Mouse (Mus musculus) kidney, postnatal 0 days (tissue): ENCODE measurements around the gene Sebox. TPM values are rescaled to one million over a fixed set of nuclear protein-coding genes. Genes with fewer than 3 reads are reported as not detected.
"Not testable (repeated sequence)": the region's sequence is repeated elsewhere in the genome, so short reads cannot be mapped to it uniquely, and the experiment has no call there.

Source experiments
- ATAC-seq: fragments of 200-750 bp; cut with Nextera tagmentation; replicated peaks from 2 replicates; pipeline ENCODE4 v1.8.0; 2017; ENCODE audit warnings: low read depth, moderate number of reproducible peaks, moderate TSS enrichment, moderate library complexity; ENCODE audit not compliant: low FRiP score
- DNase-seq: peaks from one replicate; pipeline ENCODE4 v3.0.0-alpha.2; 2016; ENCODE audit warnings: low spot score
- H3K27ac ChIP-seq: fragments of 300-500 bp; sonication (generic); 2 replicates; pipeline ENCODE4 v1.5.1; 2014; ENCODE audit warnings: mild to moderate bottlenecking
- H3K27me3 ChIP-seq: fragments of 300-500 bp; sonication (generic); 2 replicates; pipeline ENCODE4 v1.6.1; 2014; ENCODE audit warnings: low read length, mixed read lengths; ENCODE audit not compliant: insufficient read depth
- H3K36me3 ChIP-seq: fragments of 300-500 bp; sonication (generic); 2 replicates; pipeline ENCODE4 v1.6.1; 2014; ENCODE audit warnings: low read length, mixed read lengths; ENCODE audit not compliant: insufficient read depth
- H3K4me1 ChIP-seq: fragments of 300-500 bp; sonication (generic); replicated peaks from 2 replicates; pipeline ENCODE4 v1.6.1; 2014; ENCODE audit warnings: antibody characterized with exemption, low read length, mixed read lengths; ENCODE audit not compliant: insufficient read depth
- H3K4me2 ChIP-seq: fragments of 300-500 bp; sonication (generic); 2 replicates; pipeline ENCODE4 v1.6.1; 2014; ENCODE audit warnings: mild to moderate bottlenecking, low read length, moderate library complexity, mixed read lengths
- H3K4me3 ChIP-seq: fragments of 300-500 bp; sonication (generic); replicated peaks from 2 replicates; pipeline ENCODE4 v1.5.1; 2014; ENCODE audit warnings: low read depth, low read length
- H3K9ac ChIP-seq: fragments of 300-500 bp; sonication (generic); 2 replicates; pipeline ENCODE4 v1.6.1; 2014; ENCODE audit warnings: low read depth, low read length
- H3K9me3 ChIP-seq: fragments of 300-500 bp; sonication (generic); replicated peaks from 2 replicates; pipeline ENCODE4 v1.6.1; 2016; ENCODE audit warnings: low read length, inconsistent platforms, mixed read lengths
- CTCF ChIP-seq: IDR thresholded peaks from 2 replicates; pipeline ENCODE4 v1.5.1; 2016; ENCODE audit warnings: antibody characterized with exemption, low read depth, mild to moderate bottlenecking, moderate library complexity
- WGBS: fragments of 180-500 bp; shearing (Covaris S2); extraction: QIAGEN DNeasy Blood & Tissue Kit; methylation state at CpG from one replicate; pipeline ENCODE4 v1.1.7; 2014; 5-methylcytosine and 5-hydroxymethylcytosine counted together
- polyA plus RNA-seq: library from polyadenylated mRNA; unstranded; fragments of >200 nt; fragmentation: Nextera tagmentation; extraction: Ambion mirVana; gene quantifications from 2 replicates; pipeline ENCODE4 v1.2.1, GENCODE M21; 2015

The Sebox gene
- polyA plus RNA-seq, 1 experiment from 2014 or later, result not detected

DNA sequence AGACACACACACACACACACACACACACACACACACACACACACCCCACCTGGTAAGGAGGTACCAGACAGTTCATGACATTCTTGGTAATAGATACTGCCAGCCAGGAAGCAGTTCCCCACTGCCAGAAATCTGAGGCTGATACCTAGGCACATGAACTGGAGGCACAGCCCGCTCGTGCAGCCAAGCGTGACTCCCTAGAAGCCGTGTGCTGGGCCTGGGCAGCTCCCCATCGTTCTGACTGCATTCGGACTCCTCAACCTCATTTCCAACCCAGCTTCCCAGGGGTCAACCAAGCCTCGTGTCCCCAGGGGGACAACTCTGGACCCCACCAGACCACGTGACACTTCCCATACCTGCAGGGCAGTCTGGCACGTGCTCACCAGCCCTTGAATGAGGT lies 25.5 kb downstream of the Sebox start:
- no peak for TF ChIP-seq CTCF
- Histone ChIP-seq H3K4me3 (no peak overlapping the region), H3K27me3 (no peaks in the 10 kb centered on the region), H3K4me2 (no peak overlapping the region), H3K4me1 (peaks cover 8% of the 10 kb centered on the region; the same call in 1 of the 2 replicates), H3K27ac (0 out of 2 replicates have a peak overlapping the region, but pooled peaks have one; percentile 21), H3K9me3 (no peaks in the 10 kb centered on the region), H3K36me3 (peaks cover 50% of the 10 kb centered on the region), H3K9ac (no peak overlapping the region)
- ATAC-seq, result peak; percentile 70
- peak; percentile 73 for DNase-seq
- 46% methylated on average over 9 of the region's 9 CpGs for WGBS

DNA sequence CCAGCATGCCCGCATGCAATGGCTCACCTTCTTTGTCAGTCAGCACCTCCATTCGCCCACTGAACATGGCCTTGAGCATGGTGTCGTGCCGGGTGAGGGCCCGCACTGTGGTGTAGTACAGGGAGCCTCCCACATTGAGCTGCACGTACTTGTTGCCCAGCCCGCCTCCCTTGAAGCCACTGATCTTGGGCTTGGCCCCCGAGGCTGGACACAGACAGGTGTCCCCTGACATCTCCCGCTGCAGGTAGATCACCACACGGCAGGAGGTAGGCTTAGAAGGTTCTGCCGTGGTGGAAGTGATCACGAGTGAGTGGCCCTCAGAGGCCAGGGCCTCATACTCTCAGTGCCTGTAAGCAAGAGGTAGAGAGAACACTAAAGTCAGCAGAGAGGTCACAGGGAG lies 26.8 kb downstream of the Sebox start:
- H3K4me2 ChIP-seq, result no peak overlapping the region
- H3K4me1 ChIP-seq, result peaks cover 14% of the 10 kb centered on the region; the same call in 1 of the 2 replicates
- H3K4me3 ChIP-seq, result no peak overlapping the region
- H3K27me3 ChIP-seq, result no peaks in the 10 kb centered on the region
- H3K36me3 ChIP-seq, result peaks cover 38% of the 10 kb centered on the region
- no peak overlapping the region for H3K9ac ChIP-seq
- H3K9me3 ChIP-seq, result no peaks in the 10 kb centered on the region
- no peak for TF ChIP-seq CTCF
- WGBS, result 76% methylated on average over 12 of the region's 12 CpGs
- ATAC-seq (no peak), DNase-seq (no peak)
- peak overlapping the region; percentile 67; the same call in 1 of the 2 replicates for H3K27ac ChIP-seq

DNA sequence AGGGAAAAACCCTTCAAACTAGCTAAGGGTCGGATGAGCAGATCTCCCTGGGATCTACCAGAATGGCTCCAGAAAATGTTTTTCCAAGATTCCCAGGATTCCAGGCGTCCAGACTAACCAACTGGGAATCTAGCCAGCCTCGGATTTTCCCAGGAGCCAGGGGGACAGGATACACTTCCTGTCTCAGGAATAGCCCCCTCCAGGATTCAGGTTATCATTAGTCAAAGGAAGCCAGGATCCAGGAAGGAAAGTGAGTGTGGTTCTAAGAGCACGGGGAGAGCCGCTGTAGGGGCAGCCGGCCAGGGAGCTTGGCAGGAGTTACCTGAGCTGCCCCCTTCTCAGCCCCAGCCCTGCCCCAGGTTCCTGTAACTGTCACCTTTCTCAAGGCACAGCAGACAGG lies 27.8 kb downstream of the Sebox start:
- no peaks in the 10 kb centered on the region for H3K9me3 ChIP-seq
- DNase-seq (peak; percentile 47), ATAC-seq (no peak)
- no peak for TF ChIP-seq CTCF
- 54% methylated on average over 6 of the region's 6 CpGs for WGBS
- peak overlapping the region; percentile 67 for H3K27ac ChIP-seq
- peaks cover 15% of the 10 kb centered on the region; the same call in 1 of the 2 replicates for H3K4me1 ChIP-seq
- H3K9ac ChIP-seq, result no peak overlapping the region; the same call in 1 of the 2 replicates
- H3K4me2 ChIP-seq, result peak overlapping the region; percentile 2; the same call in 1 of the 2 replicates
- H3K4me3 ChIP-seq, result no peak overlapping the region
- H3K27me3 ChIP-seq, result no peaks in the 10 kb centered on the region
- peaks cover 34% of the 10 kb centered on the region for H3K36me3 ChIP-seq

DNA sequence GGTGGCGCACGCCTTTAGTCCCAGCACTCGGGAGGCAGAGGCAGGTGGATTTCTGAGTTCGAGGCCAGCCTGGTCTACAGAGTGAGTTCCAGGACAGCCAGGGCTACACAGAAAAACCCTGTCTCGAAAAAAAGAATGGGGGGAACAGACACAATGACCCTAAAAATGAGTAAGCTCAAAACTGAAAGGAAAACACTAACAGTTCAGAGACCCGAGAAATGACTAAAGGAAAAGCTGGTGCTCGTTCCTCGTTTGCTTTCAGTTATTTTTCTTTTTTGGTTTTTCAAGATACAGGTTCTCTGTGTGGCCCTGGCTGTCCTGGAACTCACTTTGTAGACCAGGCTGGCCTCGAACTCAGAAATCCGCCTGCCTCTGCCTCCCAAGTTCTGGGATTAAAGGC lies 28.3 kb downstream of the Sebox start:
- 90% methylated on average over 10 of the region's 10 CpGs for WGBS
- ATAC-seq, H3K4me3 ChIP-seq, H3K9ac ChIP-seq, DNase-seq, H3K27me3 ChIP-seq, H3K9me3 ChIP-seq: not testable (repeated sequence)
- H3K4me2 ChIP-seq, result peak overlapping the region; percentile 2; the same call in 1 of the 2 replicates
- H3K4me1 ChIP-seq, result peaks cover 15% of the 10 kb centered on the region; the same call in 1 of the 2 replicates
- H3K27ac ChIP-seq, result peak overlapping the region; percentile 67
- H3K36me3 ChIP-seq, result peaks cover 29% of the 10 kb centered on the region

DNA sequence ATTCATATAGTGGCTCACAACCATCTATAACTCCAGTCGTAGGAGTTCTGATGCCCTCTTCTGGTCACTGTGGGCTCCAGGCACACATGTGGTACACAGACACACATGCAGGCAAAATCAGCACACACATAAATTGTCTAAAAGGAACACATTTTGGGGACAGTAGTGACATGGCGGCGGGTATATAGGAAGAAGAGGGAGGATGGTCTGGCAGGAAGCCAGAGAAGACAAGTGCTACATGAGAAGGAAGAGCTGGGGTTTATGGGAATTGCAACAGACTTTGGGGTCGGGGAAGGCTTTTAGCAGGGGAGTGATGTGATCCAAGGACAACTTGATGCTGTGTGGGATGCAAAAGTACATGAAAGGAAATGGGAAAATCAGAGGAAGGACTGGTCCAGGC lies 31.3 kb downstream of the Sebox start:
- peak; percentile 33; the same call in 1 of the 2 replicates for TF ChIP-seq CTCF

DNA sequence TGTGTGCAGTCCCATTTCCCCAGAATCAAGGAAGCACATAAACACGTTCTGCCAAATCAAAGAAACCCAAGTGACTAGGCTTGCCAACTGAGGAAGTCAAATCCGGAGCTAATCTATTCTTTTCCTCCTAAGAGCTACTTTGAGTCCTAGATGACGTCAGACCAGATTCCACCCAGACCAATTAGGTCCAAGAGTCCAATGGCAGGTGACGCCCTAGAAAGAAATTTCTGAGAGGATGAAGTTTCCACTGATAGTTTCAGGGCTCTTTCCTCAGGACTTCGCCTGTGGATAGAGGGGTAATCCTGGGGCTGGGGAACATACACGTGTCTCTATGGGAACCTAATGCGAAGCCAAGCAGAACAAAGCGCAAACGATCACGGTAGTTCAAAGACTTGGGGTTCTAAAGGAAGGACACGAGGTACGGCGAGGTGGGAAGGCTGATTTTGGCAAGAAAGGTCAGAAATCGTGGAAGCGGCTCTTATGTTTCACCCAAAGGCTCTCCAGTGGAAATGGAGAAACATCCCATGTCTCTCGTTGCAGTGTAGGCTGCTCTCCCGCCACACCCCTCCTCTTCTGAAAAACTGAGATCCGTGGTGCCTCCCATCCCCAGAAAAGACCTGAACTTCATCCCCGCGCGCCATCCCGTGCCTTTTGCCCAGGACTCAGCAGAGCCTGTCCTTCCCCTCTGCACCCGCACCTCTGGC lies 32.3 kb downstream of the Sebox start:
- Histone ChIP-seq H3K4me2 (peak overlapping the region; percentile 68), H3K9ac (peak overlapping the region; percentile 84), H3K27me3 (no peaks in the 10 kb centered on the region), H3K27ac (peak overlapping the region; percentile 89), H3K4me1 (peaks cover 15% of the 10 kb centered on the region), H3K9me3 (no peaks in the 10 kb centered on the region), H3K36me3 (0 out of 2 replicates have a peak, but pooled peaks cover 3% of the 10 kb centered on the region), H3K4me3 (peak overlapping the region; percentile 68)
- peak; percentile 89 for DNase-seq
- ATAC-seq, result no peak
- under 1% methylated on average over 23 of the region's 23 CpGs for WGBS
- no peak for TF ChIP-seq CTCF

More for the DNA sequence above, 31.3 kb downstream of the Sebox start:
- Histone ChIP-seq H3K36me3 (peaks cover 6% of the 10 kb centered on the region; the same call in 1 of the 2 replicates), H3K27me3 (no peaks in the 10 kb centered on the region), H3K9ac (no peak overlapping the region), H3K9me3 (no peaks in the 10 kb centered on the region), H3K4me1 (peaks cover 19% of the 10 kb centered on the region), H3K27ac (no peak overlapping the region), H3K4me3 (peak overlapping the region; percentile 68), H3K4me2 (peak overlapping the region; percentile 68)
- ATAC-seq (no peak), DNase-seq (no peak)
- WGBS, result 75% methylated on average over 4 of the region's 4 CpGs
